Mouse (Mus musculus): ENCODE results near the gene Szrd1.
A peak's percentile ranks its signal among the peaks of the same experiment; 100 is the strongest.
"Not testable (repeated sequence)": the region's sequence is repeated elsewhere in the genome, so short reads cannot be mapped to it uniquely, and the experiment has no call there.

Gene Szrd1

GRCm38 (mm10) chr4:141147112-141148008, 7.8 kb upstream of the Szrd1 start, which contains the start of gene Fbxo42:
TSS of gene Fbxo42 (plus strand) at chr4:141147913.
- DNase-seq, result peak; percentile 96

GRCm38 (mm10) chr4:141146491-141147033, 7.0 kb upstream of the Szrd1 start:
- no peak for DNase-seq

GRCm38 (mm10) chr4:141145124-141145523, 5.5 kb upstream of the Szrd1 start:
- not testable (repeated sequence) for DNase-seq

GRCm38 (mm10) chr4:141142285-141142811, 2.8 kb upstream of the Szrd1 start:
- DNase-seq, result peak; percentile 85

- DNase-seq, result no peak
Measured at GRCm38 (mm10) chr4:141140967-141141366, 1.4 kb upstream of the Szrd1 start.

GRCm38 (mm10) chr4:141140354-141140753, 779 bp upstream of the Szrd1 start:
- DNase-seq, result not testable (repeated sequence)

GRCm38 (mm10) chr4:141138425-141139115, 1.0 kb downstream of the Szrd1 start:
- DNase-seq, result peak; percentile 62

- DNase-seq, result not testable (repeated sequence)
Measured at GRCm38 (mm10) chr4:141137740-141138139, 1.8 kb downstream of the Szrd1 start.

GRCm38 (mm10) chr4:141136126-141136525, 3.4 kb downstream of the Szrd1 start:
- DNase-seq, result no peak

- peak; percentile 48 for DNase-seq
Measured at GRCm38 (mm10) chr4:141134751-141135530, 4.6 kb downstream of the Szrd1 start.

- peak; percentile 53 for DNase-seq
Measured at GRCm38 (mm10) chr4:141134031-141134441, 5.5 kb downstream of the Szrd1 start.

GRCm38 (mm10) chr4:141133227-141133626, 6.3 kb downstream of the Szrd1 start:
- no peak for DNase-seq

- DNase-seq, result no peak
Measured at GRCm38 (mm10) chr4:141132191-141132590, 7.4 kb downstream of the Szrd1 start.

- DNase-seq, result peak; percentile 55
Measured at GRCm38 (mm10) chr4:141131531-141132061, 8.0 kb downstream of the Szrd1 start.

GRCm38 (mm10) chr4:141130704-141131342, 8.8 kb downstream of the Szrd1 start:
- DNase-seq, result no peak

- DNase-seq, result no peak
Measured at GRCm38 (mm10) chr4:141129190-141129710, 10.3 kb downstream of the Szrd1 start.

- no peak for DNase-seq
Measured at GRCm38 (mm10) chr4:141123065-141123464, 16.5 kb downstream of the Szrd1 start.

- no peak for DNase-seq
Measured at GRCm38 (mm10) chr4:141122663-141123062, 16.9 kb downstream of the Szrd1 start.

GRCm38 (mm10) chr4:141120700-141121099, 18.9 kb downstream of the Szrd1 start:
- DNase-seq, result peak; percentile 81

GRCm38 (mm10) chr4:141118691-141119090, 20.9 kb downstream of the Szrd1 start:
- no peak for DNase-seq

- no peak for DNase-seq
Measured at GRCm38 (mm10) chr4:141115398-141115797, 24.2 kb downstream of the Szrd1 start.

All from kidney, postnatal 10 days (tissue).